26 mouse cellular contexts compared by ENCODE assay signal in genomic region chr11:121090943-121091342, GRCm38 (mm10). TPM values are rescaled to one million over a fixed set of nuclear protein-coding genes. Genes with fewer than 3 reads are reported as not detected.
DNase-seq lines count a peak whose midpoint lies in the region; ATAC-seq and TF ChIP-seq lines count a peak whose summit lies in the region.
"Had no signal": no experiment of that assay in that cellular context is flagged by ENCODE, and none has a peak within 500 bp of the region (broad histone marks: within the 10 kb centered on the region; RNA-seq: fewer than 3 reads in every experiment).

No protein-coding gene starts in this region.

- DNase-seq in brain, adult 2 months (ENCODE audit: low read depth, low spot score), result peak; percentile 49
- DNase-seq in forebrain, embryonic 11.5 days (ENCODE audit: low spot score), result no peak
- DNase-seq in kidney, adult 8-10 months, result no peak
- DNase-seq: adrenal gland, postnatal 25 days; cerebellum, adult 9-10 months; gastrocnemius, postnatal 25 days; kidney, adult 2 months; kidney, postnatal 36 days; layer of hippocampus, adult 9-11 months; liver, embryonic 13.5 days; midbrain, embryonic 14.5 days; thymus, postnatal 4 days had no signal

- no peak for TF ChIP-seq CTCF in intestine, postnatal 0 days (IDR thresholded peaks at IDR 0.05; ENCODE audit: low read depth)

- H3K9ac ChIP-seq in intestine, postnatal 0 days (ENCODE audit: low read depth, low read length), result no peak overlapping the region
- H3K9ac ChIP-seq in forebrain, embryonic 12.5 days, result no peak overlapping the region
- no peak overlapping the region for H3K9ac ChIP-seq in forebrain, embryonic 11.5 days (ENCODE audit: low read length)
- H3K9ac ChIP-seq: hindbrain, embryonic 15.5 days; limb, embryonic 12.5 days; liver, embryonic 13.5 days had no signal

- H3K4me1 ChIP-seq in megakaryocyte, embryonic 14.5 days, result peaks cover 24% of the 10 kb centered on the region
- no peaks in the 10 kb centered on the region; the same call in 1 of the 2 replicates for H3K4me1 ChIP-seq in intestine, postnatal 0 days (replicated peaks; ENCODE audit: control insufficient read depth, insufficient read depth, low read length)
- H3K4me1 ChIP-seq in forebrain, embryonic 12.5 days, result no peaks in the 10 kb centered on the region
- no peaks in the 10 kb centered on the region for H3K4me1 ChIP-seq in forebrain, embryonic 11.5 days (replicated peaks; ENCODE audit: control insufficient read depth, insufficient read depth, low read length)
- H3K4me1 ChIP-seq: hindbrain, embryonic 15.5 days; limb, embryonic 12.5 days; liver, embryonic 13.5 days had no signal

- WGBS in intestine, postnatal 0 days, result 26% methylated on average over 4 of the region's 4 CpGs
- WGBS in forebrain, embryonic 12.5 days, result 82% methylated on average over 4 of the region's 4 CpGs
- WGBS in forebrain, embryonic 11.5 days, result 72% methylated on average over 4 of the region's 4 CpGs

- no peaks in the 10 kb centered on the region for H3K9me3 ChIP-seq in megakaryocyte, embryonic 14.5 days
- no peaks in the 10 kb centered on the region for H3K9me3 ChIP-seq in intestine, postnatal 0 days (ENCODE audit: control insufficient read depth)
- no peaks in the 10 kb centered on the region for H3K9me3 ChIP-seq in forebrain, embryonic 12.5 days
- no peaks in the 10 kb centered on the region for H3K9me3 ChIP-seq in forebrain, embryonic 11.5 days (ENCODE audit: control insufficient read depth, low read length)
- H3K9me3 ChIP-seq: hindbrain, embryonic 15.5 days; limb, embryonic 12.5 days; liver, embryonic 13.5 days had no signal

- no peak for ATAC-seq in megakaryocyte, adult 5-6 weeks (ENCODE audit: poor library complexity, severe bottlenecking)
- peak; percentile 12; the same call in 1 of the 2 replicates for ATAC-seq in intestine, postnatal 0 days
- ATAC-seq in forebrain, embryonic 12.5 days (ENCODE audit: low FRiP score), result no peak
- no peak for ATAC-seq in forebrain, embryonic 11.5 days (replicated peaks; ENCODE audit: low FRiP score)
- ATAC-seq: activated CD4-positive, CD25-positive, alpha-beta regulatory T cell, adult 4 months; Patski had no signal

- H3K27ac ChIP-seq in intestine, postnatal 0 days (ENCODE audit: low read depth, low read length), result peak overlapping the region; percentile 74; the same call in 1 of the 2 replicates
- no peak overlapping the region for H3K27ac ChIP-seq in forebrain, embryonic 12.5 days
- H3K27ac ChIP-seq in forebrain, embryonic 11.5 days (ENCODE audit: low read depth, low read length), result no peak overlapping the region
- H3K27ac ChIP-seq: hindbrain, embryonic 15.5 days; limb, embryonic 12.5 days; liver, embryonic 13.5 days; macrophage had no signal

- no peak overlapping the region for H3K4me2 ChIP-seq in intestine, postnatal 0 days (replicated peaks; ENCODE audit: low read depth)
- H3K4me2 ChIP-seq in forebrain, embryonic 12.5 days, result no peak overlapping the region
- no peak overlapping the region for H3K4me2 ChIP-seq in forebrain, embryonic 11.5 days (ENCODE audit: low read depth, low read length, severe bottlenecking)
- H3K4me2 ChIP-seq: heart, embryonic 11.5 days; hindbrain, embryonic 15.5 days; limb, embryonic 12.5 days; liver, embryonic 13.5 days had no signal

- no peaks in the 10 kb centered on the region for H3K36me3 ChIP-seq in megakaryocyte, embryonic 14.5 days (replicated peaks; ENCODE audit: low read length)
- no peaks in the 10 kb centered on the region for H3K36me3 ChIP-seq in intestine, postnatal 0 days (ENCODE audit: control insufficient read depth, insufficient read depth)
- no peaks in the 10 kb centered on the region for H3K36me3 ChIP-seq in forebrain, embryonic 12.5 days (replicated peaks)
- no peaks in the 10 kb centered on the region for H3K36me3 ChIP-seq in forebrain, embryonic 11.5 days (ENCODE audit: control insufficient read depth, insufficient read depth, low read length)
- H3K36me3 ChIP-seq: hindbrain, embryonic 15.5 days; limb, embryonic 12.5 days; liver, embryonic 13.5 days had no signal

- H3K27me3 ChIP-seq in megakaryocyte, embryonic 14.5 days (replicated peaks), result no peaks in the 10 kb centered on the region
- H3K27me3 ChIP-seq in intestine, postnatal 0 days (replicated peaks; ENCODE audit: control insufficient read depth, insufficient read depth, low read length), result no peaks in the 10 kb centered on the region
- no peaks in the 10 kb centered on the region for H3K27me3 ChIP-seq in forebrain, embryonic 12.5 days
- no peaks in the 10 kb centered on the region for H3K27me3 ChIP-seq in forebrain, embryonic 11.5 days (ENCODE audit: control insufficient read depth, insufficient read depth, low read length)
- H3K27me3 ChIP-seq: hindbrain, embryonic 15.5 days; limb, embryonic 12.5 days; liver, embryonic 13.5 days; Patski had no signal

- H3K4me3 ChIP-seq in megakaryocyte, embryonic 14.5 days (replicated peaks), result peak overlapping the region; percentile 9
- no peak overlapping the region for H3K4me3 ChIP-seq in intestine, postnatal 0 days (ENCODE audit: low read depth, low read length)
- no peak overlapping the region for H3K4me3 ChIP-seq in forebrain, embryonic 12.5 days (replicated peaks)
- H3K4me3 ChIP-seq in forebrain, embryonic 11.5 days (ENCODE audit: low read depth, low read length), result no peak overlapping the region
- H3K4me3 ChIP-seq: hindbrain, embryonic 15.5 days; limb, embryonic 12.5 days; liver, embryonic 13.5 days had no signal

RNA-seq across cellular contexts. Expression of gene Sectm1a, which starts 9.9 kb away (rescaled TPM):
- polyA plus RNA-seq in megakaryocyte, embryonic 14.5 days (2012; ENCODE audit: insufficient read depth, low replicate concordance), result not detected in 2 replicates
- 0.46 TPM in 1 of 2 replicates, not detected in the other for total RNA-seq in megakaryocyte, adult 5-6 weeks (2015)
- 0.88 TPM in 1 of 2 replicates, not detected in the other for total RNA-seq in megakaryocyte, adult 5-6 weeks (2017)
- polyA plus RNA-seq in intestine, postnatal 0 days (2015; fragmentation: Nextera tagmentation; extraction: Ambion mirVana), result 10.0 and 10.2 TPM in 2 replicates
- not detected in 2 replicates for polyA plus RNA-seq in forebrain, embryonic 12.5 days (2016; fragmentation: Nextera tagmentation; extraction: Ambion mirVana)
- polyA plus RNA-seq in forebrain, embryonic 11.5 days (2014; fragmentation: Nextera tagmentation; extraction: Ambion mirVana), result not detected in 2 replicates
- total RNA-seq: adrenal gland, postnatal 25 days; gastrocnemius, postnatal 25 days; heart, postnatal 25 days had no signal
- polyA plus RNA-seq: activated CD4-positive, CD25-positive, alpha-beta regulatory T cell, adult 4 months; frontal cortex, adult 2 months; heart, embryonic 11.5 days; limb, embryonic 12.5 days; macrophage; midbrain, embryonic 14.5 days had no signal

RNA-seq across cellular contexts. Expression of gene Tex19.2, which starts 27.5 kb away (rescaled TPM):
- polyA plus RNA-seq in megakaryocyte, embryonic 14.5 days (2012; ENCODE audit: insufficient read depth, low replicate concordance), result 0.08 TPM in 1 of 2 replicates, not detected in the other
- not detected in 2 replicates for total RNA-seq in megakaryocyte, adult 5-6 weeks (2015)
- total RNA-seq in megakaryocyte, adult 5-6 weeks (2017), result not detected in 2 replicates
- 0.33 and 0.56 TPM in 2 replicates for polyA plus RNA-seq in intestine, postnatal 0 days (2015; fragmentation: Nextera tagmentation; extraction: Ambion mirVana)
- 0.09 TPM in 1 of 2 replicates, not detected in the other for polyA plus RNA-seq in forebrain, embryonic 12.5 days (2016; fragmentation: Nextera tagmentation; extraction: Ambion mirVana)
- polyA plus RNA-seq in forebrain, embryonic 11.5 days (2014; fragmentation: Nextera tagmentation; extraction: Ambion mirVana), result not detected in 2 replicates
- total RNA-seq: adrenal gland, postnatal 25 days; gastrocnemius, postnatal 25 days; heart, postnatal 25 days had no signal
- polyA plus RNA-seq: activated CD4-positive, CD25-positive, alpha-beta regulatory T cell, adult 4 months; frontal cortex, adult 2 months; heart, embryonic 11.5 days; hindbrain, embryonic 15.5 days; kidney, adult 2 months; limb, embryonic 12.5 days; macrophage; midbrain, embryonic 14.5 days; Patski; spleen, adult 2 months had no signal

RNA-seq across cellular contexts. Expression of gene Sectm1b, which starts 27.6 kb away (rescaled TPM):
- polyA plus RNA-seq in megakaryocyte, embryonic 14.5 days (2012; ENCODE audit: insufficient read depth, low replicate concordance), result not detected in 2 replicates
- total RNA-seq in megakaryocyte, adult 5-6 weeks (2015), result not detected in 2 replicates
- total RNA-seq in megakaryocyte, adult 5-6 weeks (2017), result not detected in 2 replicates
- polyA plus RNA-seq in intestine, postnatal 0 days (2015; fragmentation: Nextera tagmentation; extraction: Ambion mirVana), result 159 and 166 TPM in 2 replicates
- not detected in 2 replicates for polyA plus RNA-seq in forebrain, embryonic 12.5 days (2016; fragmentation: Nextera tagmentation; extraction: Ambion mirVana)
- not detected in 2 replicates for polyA plus RNA-seq in forebrain, embryonic 11.5 days (2014; fragmentation: Nextera tagmentation; extraction: Ambion mirVana)
- total RNA-seq: adrenal gland, postnatal 25 days; gastrocnemius, postnatal 25 days; heart, postnatal 25 days had no signal
- polyA plus RNA-seq: activated CD4-positive, CD25-positive, alpha-beta regulatory T cell, adult 4 months; frontal cortex, adult 2 months; heart, embryonic 11.5 days; hindbrain, embryonic 15.5 days; limb, embryonic 12.5 days; macrophage; midbrain, embryonic 14.5 days; spleen, adult 2 months; testis, adult 2 months had no signal

RNA-seq across cellular contexts. Expression of gene Cd7, which starts 51.7 kb away (rescaled TPM):
- polyA plus RNA-seq in megakaryocyte, embryonic 14.5 days (2012; ENCODE audit: insufficient read depth, low replicate concordance), result 28.5 and 38.2 TPM in 2 replicates
- total RNA-seq in megakaryocyte, adult 5-6 weeks (2015), result 52.3 and 53.9 TPM in 2 replicates
- total RNA-seq in megakaryocyte, adult 5-6 weeks (2017), result 14.8 and 17.3 TPM in 2 replicates
- 2.2 and 2.3 TPM in 2 replicates for polyA plus RNA-seq in intestine, postnatal 0 days (2015; fragmentation: Nextera tagmentation; extraction: Ambion mirVana)
- not detected in 2 replicates for polyA plus RNA-seq in forebrain, embryonic 12.5 days (2016; fragmentation: Nextera tagmentation; extraction: Ambion mirVana)
- polyA plus RNA-seq in forebrain, embryonic 11.5 days (2014; fragmentation: Nextera tagmentation; extraction: Ambion mirVana), result not detected in 2 replicates
- total RNA-seq: adrenal gland, postnatal 25 days; gastrocnemius, postnatal 25 days had no signal
- polyA plus RNA-seq: heart, embryonic 11.5 days; hindbrain, embryonic 15.5 days; limb, embryonic 12.5 days; midbrain, embryonic 14.5 days; Patski had no signal

RNA-seq across cellular contexts. Expression of gene Tex19.1, which starts 55.0 kb away (rescaled TPM):
- not detected in 2 replicates for polyA plus RNA-seq in megakaryocyte, embryonic 14.5 days (2012; ENCODE audit: insufficient read depth, low replicate concordance)
- total RNA-seq in megakaryocyte, adult 5-6 weeks (2015), result not detected in 2 replicates
- total RNA-seq in megakaryocyte, adult 5-6 weeks (2017), result not detected in 2 replicates
- not detected in 2 replicates for polyA plus RNA-seq in intestine, postnatal 0 days (2015; fragmentation: Nextera tagmentation; extraction: Ambion mirVana)
- not detected in 2 replicates for polyA plus RNA-seq in forebrain, embryonic 12.5 days (2016; fragmentation: Nextera tagmentation; extraction: Ambion mirVana)
- polyA plus RNA-seq in forebrain, embryonic 11.5 days (2014; fragmentation: Nextera tagmentation; extraction: Ambion mirVana), result not detected in 2 replicates
- total RNA-seq: adrenal gland, postnatal 25 days; gastrocnemius, postnatal 25 days; heart, postnatal 25 days had no signal
- polyA plus RNA-seq: activated CD4-positive, CD25-positive, alpha-beta regulatory T cell, adult 4 months; hindbrain, embryonic 15.5 days; kidney, adult 2 months; limb, embryonic 12.5 days; macrophage; midbrain, embryonic 14.5 days; Patski; spleen, adult 2 months had no signal

Comparison
In these comparisons a context has a peak if more than half of its experiments do, and no peak if none do; other contexts are left out.
1. RNA of gene Sectm1a, which starts 9.9 kb away (polyA plus RNA-seq): 10.0 to 10.2 TPM in intestine, postnatal 0 days; not detected in megakaryocyte, embryonic 14.5 days, not detected in forebrain, embryonic 12.5 days and not detected in forebrain, embryonic 11.5 days; every median in the first group is over 10 times any median in the second.
2. RNA of gene Sectm1b, which starts 27.6 kb away (polyA plus RNA-seq): 159 to 166 TPM in intestine, postnatal 0 days; not detected in megakaryocyte, embryonic 14.5 days, not detected in forebrain, embryonic 12.5 days and not detected in forebrain, embryonic 11.5 days; every median in the first group is over 100 times any median in the second.